Mouse (Mus musculus) kidney, embryonic 14.5 days (tissue): ENCODE measurements around the gene Wnt5b. TPM values are rescaled to one million over a fixed set of nuclear protein-coding genes. Genes with fewer than 3 reads are reported as not detected.

Experiments
- ATAC-seq: fragments of 200-750 bp; cut with Nextera tagmentation; 2 replicates; pipeline ENCODE4 v1.8.0; 2017; ENCODE audit warnings: moderate number of reproducible peaks, mild to moderate bottlenecking, moderate TSS enrichment, moderate library complexity; ENCODE audit not compliant: low FRiP score, low TSS enrichment
- H3K27ac ChIP-seq: fragments of 300-500 bp; sonication (generic); 2 replicates; pipeline ENCODE4 v1.5.1; 2014; ENCODE audit warnings: low read depth, mild to moderate bottlenecking, low read length, moderate library complexity, mixed read lengths
- H3K27me3 ChIP-seq: fragments of 300-500 bp; sonication (generic); 2 replicates; pipeline ENCODE4 v1.6.1; 2014; ENCODE audit warnings: mild to moderate bottlenecking, low read length; ENCODE audit not compliant: control insufficient read depth, insufficient read depth
- H3K36me3 ChIP-seq: fragments of 300-500 bp; sonication (generic); 2 replicates; pipeline ENCODE4 v1.6.1; 2014; ENCODE audit warnings: low read length, mixed read lengths; ENCODE audit not compliant: control insufficient read depth, insufficient read depth
- H3K4me1 ChIP-seq: fragments of 300-500 bp; sonication (generic); 2 replicates; pipeline ENCODE4 v1.6.1; 2014; ENCODE audit warnings: low read length, mixed read lengths; ENCODE audit not compliant: control insufficient read depth, insufficient read depth
- H3K4me2 ChIP-seq: fragments of 300-500 bp; sonication (generic); replicated peaks from 2 replicates; pipeline ENCODE4 v1.6.1; 2014; ENCODE audit warnings: low read depth, mild to moderate bottlenecking, low read length
- H3K4me3 ChIP-seq: fragments of 300-500 bp; sonication (generic); 2 replicates; pipeline ENCODE4 v1.5.1; 2014; ENCODE audit warnings: mild to moderate bottlenecking, low read length
- H3K9ac ChIP-seq: fragments of 300-500 bp; sonication (generic); 2 replicates; pipeline ENCODE4 v1.6.1; 2014; ENCODE audit warnings: low read depth, mild to moderate bottlenecking, low read length, moderate library complexity
- H3K9me3 ChIP-seq: fragments of 300-500 bp; sonication (generic); 2 replicates; pipeline ENCODE4 v1.6.1; 2016; ENCODE audit warnings: low read length; ENCODE audit not compliant: control insufficient read depth
- WGBS: fragments of 180-500 bp; shearing (Covaris S2); extraction: QIAGEN DNeasy Blood & Tissue Kit; methylation state at CpG from one replicate; pipeline ENCODE4 v1.1.7; 2014; 5-methylcytosine and 5-hydroxymethylcytosine counted together
- polyA plus RNA-seq: library from polyadenylated mRNA; unstranded; fragments of >200 nt; fragmentation: Nextera tagmentation; extraction: Ambion mirVana; gene quantifications from 2 replicates; pipeline ENCODE4 v1.2.1, GENCODE M21; 2014

Wnt5b gene
- polyA plus RNA-seq, 1 experiment from 2014 or later = 10.9 TPM

GRCm38 (mm10) chr6:119512701-119513100 is 31.4 kb downstream of the Wnt5b start:
- 84% methylated on average over 11 of the region's 11 CpGs for WGBS

GRCm38 (mm10) chr6:119509437-119510037 is 34.6 kb downstream of the Wnt5b start:
- Histone ChIP-seq H3K4me1 (peaks cover 21% of the 10 kb centered on the region), H3K4me2 (no peak overlapping the region), H3K9ac (no peak overlapping the region), H3K27me3 (no peaks in the 10 kb centered on the region), H3K9me3 (no peaks in the 10 kb centered on the region), H3K27ac (no peak overlapping the region), H3K4me3 (no peak overlapping the region), H3K36me3 (no peaks in the 10 kb centered on the region)
- 88% methylated on average over 13 of the region's 13 CpGs for WGBS
- ATAC-seq = no peak

More at GRCm38 (mm10) chr6:119512701-119513100, 31.4 kb downstream of the Wnt5b start:
- ATAC-seq = no peak
- H3K27ac ChIP-seq = no peak overlapping the region
- no peak overlapping the region for H3K4me3 ChIP-seq
- no peak overlapping the region for H3K4me2 ChIP-seq
- no peaks in the 10 kb centered on the region for H3K27me3 ChIP-seq
- no peaks in the 10 kb centered on the region for H3K36me3 ChIP-seq
- H3K9ac ChIP-seq = no peak overlapping the region
- H3K4me1 ChIP-seq = peaks cover 21% of the 10 kb centered on the region
- H3K9me3 ChIP-seq = no peaks in the 10 kb centered on the region

GRCm38 (mm10) chr6:119508634-119509375 is 35.3 kb downstream of the Wnt5b start:
- no peak overlapping the region for H3K4me2 ChIP-seq
- peaks cover 15% of the 10 kb centered on the region for H3K4me1 ChIP-seq
- no peak overlapping the region for H3K9ac ChIP-seq
- H3K27me3 ChIP-seq = no peaks in the 10 kb centered on the region
- WGBS = 60% methylated on average over 10 of the region's 10 CpGs
- ATAC-seq = no peak
- no peak overlapping the region for H3K4me3 ChIP-seq
- H3K27ac ChIP-seq = no peak overlapping the region
- H3K9me3 ChIP-seq = no peaks in the 10 kb centered on the region
- H3K36me3 ChIP-seq = no peaks in the 10 kb centered on the region

- Histone ChIP-seq H3K4me2 (no peak overlapping the region), H3K27me3 (no peaks in the 10 kb centered on the region), H3K36me3 (no peaks in the 10 kb centered on the region), H3K27ac (no peak overlapping the region), H3K9ac (no peak overlapping the region), H3K9me3 (no peaks in the 10 kb centered on the region), H3K4me1 (peaks cover 9% of the 10 kb centered on the region; the same call in 1 of the 2 replicates), H3K4me3 (no peak overlapping the region)
- ATAC-seq = no peak
- WGBS = 84% methylated on average over 6 of the region's 6 CpGs
These were observed 35.9 kb downstream of the Wnt5b start for GRCm38 (mm10) chr6:119508221-119508620.

GRCm38 (mm10) chr6:119505525-119506225 is 38.5 kb downstream of the Wnt5b start:
- 70% methylated on average over 9 of the region's 9 CpGs for WGBS

GRCm38 (mm10) chr6:119504756-119505155 is 39.4 kb downstream of the Wnt5b start:
- Histone ChIP-seq H3K4me2 (no peak overlapping the region), H3K27ac (no peak overlapping the region), H3K9me3 (no peaks in the 10 kb centered on the region), H3K36me3 (no peaks in the 10 kb centered on the region), H3K27me3 (no peaks in the 10 kb centered on the region), H3K4me3 (no peak overlapping the region), H3K4me1 (no peaks in the 10 kb centered on the region), H3K9ac (no peak overlapping the region)
- ATAC-seq = no peak
- 79% methylated on average over 8 of the region's 8 CpGs for WGBS

More at GRCm38 (mm10) chr6:119505525-119506225, 38.5 kb downstream of the Wnt5b start:
- H3K36me3 ChIP-seq = no peaks in the 10 kb centered on the region
- no peaks in the 10 kb centered on the region for H3K27me3 ChIP-seq
- no peak overlapping the region for H3K4me3 ChIP-seq
- H3K4me2 ChIP-seq = no peak overlapping the region
- ATAC-seq = no peak
- H3K27ac ChIP-seq = no peak overlapping the region
- no peaks in the 10 kb centered on the region for H3K9me3 ChIP-seq
- peaks cover 3% of the 10 kb centered on the region; the same call in 1 of the 2 replicates for H3K4me1 ChIP-seq
- no peak overlapping the region for H3K9ac ChIP-seq

- Histone ChIP-seq H3K4me2 (no peak overlapping the region), H3K9ac (no peak overlapping the region), H3K4me3 (no peak overlapping the region), H3K36me3 (no peaks in the 10 kb centered on the region), H3K9me3 (no peaks in the 10 kb centered on the region), H3K4me1 (peaks cover 5% of the 10 kb centered on the region; the same call in 1 of the 2 replicates), H3K27ac (no peak overlapping the region), H3K27me3 (no peaks in the 10 kb centered on the region)
- ATAC-seq = no peak
- WGBS = 67% methylated on average over 9 of the region's 9 CpGs
These were observed 42.1 kb downstream of the Wnt5b start for GRCm38 (mm10) chr6:119502031-119502430.

GRCm38 (mm10) chr6:119500086-119500485 is 44.1 kb downstream of the Wnt5b start:
- H3K9me3 ChIP-seq = no peaks in the 10 kb centered on the region
- no peak overlapping the region for H3K4me3 ChIP-seq
- H3K9ac ChIP-seq = no peak overlapping the region
- no peak overlapping the region for H3K27ac ChIP-seq
- no peaks in the 10 kb centered on the region for H3K36me3 ChIP-seq
- ATAC-seq = no peak
- 50% methylated on average over 5 of the region's 5 CpGs for WGBS
- H3K4me2 ChIP-seq = no peak overlapping the region
- peaks cover 5% of the 10 kb centered on the region; the same call in 1 of the 2 replicates for H3K4me1 ChIP-seq
- no peaks in the 10 kb centered on the region for H3K27me3 ChIP-seq

GRCm38 (mm10) chr6:119499271-119499670 is 44.9 kb downstream of the Wnt5b start:
- Histone ChIP-seq H3K4me1 (peaks cover 5% of the 10 kb centered on the region; the same call in 1 of the 2 replicates), H3K36me3 (no peaks in the 10 kb centered on the region), H3K27ac (no peak overlapping the region), H3K9me3 (no peaks in the 10 kb centered on the region), H3K4me3 (no peak overlapping the region), H3K27me3 (no peaks in the 10 kb centered on the region), H3K9ac (no peak overlapping the region), H3K4me2 (no peak overlapping the region)
- peak; percentile 74 for ATAC-seq
- WGBS = 21% methylated on average over 5 of the region's 5 CpGs
